Mouse (Mus musculus) hindbrain, embryonic 14.5 days (tissue): ENCODE data around the gene Syt15. TPM values are rescaled to one million over a fixed set of nuclear protein-coding genes. Genes with fewer than 3 reads are reported as not detected.

ENCODE experiments used
- ATAC-seq: fragments of 200-750 bp; cut with Nextera tagmentation; 2 replicates; pipeline ENCODE4 v1.8.0; 2017; ENCODE audit warnings: moderate number of reproducible peaks, mild to moderate bottlenecking, moderate TSS enrichment, moderate library complexity; ENCODE audit not compliant: low FRiP score
- DNase-seq: peaks from one replicate; pipeline ENCODE4 v3.0.0-alpha.2; 2015; ENCODE audit warnings: low spot score
- H3K27ac ChIP-seq: fragments of 300-500 bp; sonication (generic); 2 replicates; pipeline ENCODE4 v1.5.1; 2014; ENCODE audit warnings: mild to moderate bottlenecking, moderate library complexity
- H3K27me3 ChIP-seq: fragments of 300-500 bp; sonication (generic); 2 replicates; pipeline ENCODE4 v1.6.1; 2014; ENCODE audit warnings: mild to moderate bottlenecking, low read length, mixed read lengths; ENCODE audit not compliant: control insufficient read depth, insufficient read depth
- H3K36me3 ChIP-seq: fragments of 300-500 bp; sonication (generic); replicated peaks from 2 replicates; pipeline ENCODE4 v1.6.1; 2014; ENCODE audit not compliant: control insufficient read depth, insufficient read depth
- H3K4me1 ChIP-seq: fragments of 300-500 bp; sonication (generic); replicated peaks from 2 replicates; pipeline ENCODE4 v1.6.1; 2014; ENCODE audit warnings: antibody characterized with exemption, low read length, mixed read lengths; ENCODE audit not compliant: control insufficient read depth, insufficient read depth
- H3K4me2 ChIP-seq: fragments of 300-500 bp; sonication (generic); replicated peaks from 2 replicates; pipeline ENCODE4 v1.6.1; 2014; ENCODE audit warnings: mild to moderate bottlenecking, moderate library complexity
- H3K4me3 ChIP-seq: fragments of 300-500 bp; sonication (generic); replicated peaks from 2 replicates; pipeline ENCODE4 v1.5.1; 2014; ENCODE audit warnings: mild to moderate bottlenecking, low read length
- H3K9ac ChIP-seq: fragments of 300-500 bp; sonication (generic); 2 replicates; pipeline ENCODE4 v1.6.1; 2014
- H3K9me3 ChIP-seq: fragments of 300-500 bp; sonication (generic); 2 replicates; pipeline ENCODE4 v1.6.1; 2016; ENCODE audit warnings: low read length; ENCODE audit not compliant: control insufficient read depth
- WGBS: fragments of 180-500 bp; shearing (Covaris S2); extraction: QIAGEN DNeasy Blood & Tissue Kit; methylation state at CpG from one replicate; pipeline ENCODE4 v1.1.7; 2014; 5-methylcytosine and 5-hydroxymethylcytosine counted together
- polyA plus RNA-seq: library from polyadenylated mRNA; unstranded; fragments of >200 nt; fragmentation: Nextera tagmentation; extraction: Ambion mirVana; gene quantifications from 2 replicates; pipeline ENCODE4 v1.2.1, GENCODE M21; 2014

Syt15 gene
- polyA plus RNA-seq, 1 experiment from 2014 or later = 0.79 TPM

GRCm38 (mm10) chr14:34200738-34201230, 18.6 kb upstream of the Syt15 start:
- peak overlapping the region; percentile 95 for H3K9ac ChIP-seq

GRCm38 (mm10) chr14:34201231-34202035, 18.0 kb upstream of the Syt15 start, which contains the start of gene Gprin2:
Gprin2 (minus strand) TSS chr14:34201653.
- H3K27me3 ChIP-seq = no peaks in the 10 kb centered on the region
- peak within 1 kb of the TSS; percentile 85 for H3K27ac ChIP-seq
- H3K9me3 ChIP-seq = no peaks in the 10 kb centered on the region
- WGBS = 3% methylated on average over 39 of the region's 52 CpGs
- peak within 1 kb of the TSS; percentile 65 for H3K4me2 ChIP-seq
- peak within 1 kb of the TSS; percentile 88 for H3K4me3 ChIP-seq
- DNase-seq = peak; percentile 55
- H3K36me3 ChIP-seq = no peaks in the 10 kb centered on the region
- ATAC-seq = peak; percentile 74
- peak within 1 kb of the TSS; percentile 95 for H3K9ac ChIP-seq
- peaks cover 15% of the 10 kb centered on the region; the same call in 1 of the 2 replicates for H3K4me1 ChIP-seq

More at GRCm38 (mm10) chr14:34200738-34201230, 18.6 kb upstream of the Syt15 start:
- H3K4me2 ChIP-seq = peak overlapping the region; percentile 65
- peaks cover 15% of the 10 kb centered on the region; the same call in 1 of the 2 replicates for H3K4me1 ChIP-seq
- 3% methylated on average over 19 of the region's 19 CpGs for WGBS
- no peaks in the 10 kb centered on the region for H3K36me3 ChIP-seq
- DNase-seq (peak; percentile 27), ATAC-seq (peak; percentile 84)
- no peaks in the 10 kb centered on the region for H3K9me3 ChIP-seq
- H3K27ac ChIP-seq = peak overlapping the region; percentile 85
- H3K4me3 ChIP-seq = peak overlapping the region; percentile 88
- H3K27me3 ChIP-seq = no peaks in the 10 kb centered on the region

GRCm38 (mm10) chr14:34207996-34208395, 11.4 kb upstream of the Syt15 start:
- no peaks in the 10 kb centered on the region for H3K27me3 ChIP-seq
- no peaks in the 10 kb centered on the region for H3K9me3 ChIP-seq
- H3K4me3 ChIP-seq = no peak overlapping the region
- H3K4me2 ChIP-seq = no peak overlapping the region
- ATAC-seq (no peak), DNase-seq (no peak)
- H3K36me3 ChIP-seq = no peaks in the 10 kb centered on the region
- H3K27ac ChIP-seq = no peak overlapping the region
- 84% methylated on average over 6 of the region's 6 CpGs for WGBS
- H3K9ac ChIP-seq = no peak overlapping the region
- H3K4me1 ChIP-seq = no peaks in the 10 kb centered on the region

- no peak for ATAC-seq
- Histone ChIP-seq H3K36me3 (no peaks in the 10 kb centered on the region), H3K4me3 (no peak overlapping the region), H3K9ac (no peak overlapping the region), H3K9me3 (no peaks in the 10 kb centered on the region), H3K27ac (no peak overlapping the region), H3K4me2 (no peak overlapping the region), H3K4me1 (no peaks in the 10 kb centered on the region), H3K27me3 (no peaks in the 10 kb centered on the region)
- DNase-seq = peak; percentile 36
- WGBS = 55% methylated on average over 2 of the region's 2 CpGs
Measured at GRCm38 (mm10) chr14:34208651-34209050, 10.7 kb upstream of the Syt15 start.

GRCm38 (mm10) chr14:34209080-34209479, 10.3 kb upstream of the Syt15 start:
- Histone ChIP-seq H3K36me3 (no peaks in the 10 kb centered on the region), H3K4me2 (no peak overlapping the region), H3K4me3 (no peak overlapping the region), H3K9ac (no peak overlapping the region), H3K4me1 (no peaks in the 10 kb centered on the region), H3K27me3 (no peaks in the 10 kb centered on the region), H3K9me3 (no peaks in the 10 kb centered on the region), H3K27ac (no peak overlapping the region)
- ATAC-seq (no peak), DNase-seq (no peak)
- 58% methylated on average over 4 of the region's 4 CpGs for WGBS

- H3K4me1 ChIP-seq = no peaks in the 10 kb centered on the region
- ATAC-seq = no peak
- no peaks in the 10 kb centered on the region for H3K9me3 ChIP-seq
- no peak overlapping the region for H3K9ac ChIP-seq
- H3K4me2 ChIP-seq = no peak overlapping the region
- no peaks in the 10 kb centered on the region for H3K27me3 ChIP-seq
- no peak for DNase-seq
- no peaks in the 10 kb centered on the region for H3K36me3 ChIP-seq
- 95% methylated on average over 4 of the region's 4 CpGs for WGBS
- H3K27ac ChIP-seq = no peak overlapping the region
- H3K4me3 ChIP-seq = no peak overlapping the region
Measured at GRCm38 (mm10) chr14:34209942-34210341, 9.5 kb upstream of the Syt15 start.

GRCm38 (mm10) chr14:34215451-34216127, 3.8 kb upstream of the Syt15 start:
- ATAC-seq (no peak; the same call in 1 of the 2 replicates), DNase-seq (peak; percentile 27)
- WGBS = 63% methylated on average over 6 of the region's 6 CpGs

GRCm38 (mm10) chr14:34219786-34220198, 397 bp downstream of the Syt15 start:
- no peaks in the 10 kb centered on the region for H3K36me3 ChIP-seq
- H3K9ac ChIP-seq = peak overlapping the region; percentile 44; the same call in 1 of the 2 replicates
- H3K27ac ChIP-seq = no peak overlapping the region
- ATAC-seq = no peak
- H3K9me3 ChIP-seq = no peaks in the 10 kb centered on the region
- 5% methylated on average over 29 of the region's 29 CpGs for WGBS
- DNase-seq = no peak
- H3K4me2 ChIP-seq = peak overlapping the region; percentile 36
- no peaks in the 10 kb centered on the region; the same call in 1 of the 2 replicates for H3K4me1 ChIP-seq
- peak overlapping the region; percentile 10; the same call in 1 of the 2 replicates for H3K4me3 ChIP-seq
- peaks cover 22% of the 10 kb centered on the region for H3K27me3 ChIP-seq

More at GRCm38 (mm10) chr14:34215451-34216127, 3.8 kb upstream of the Syt15 start:
- Histone ChIP-seq H3K27ac (no peak overlapping the region), H3K9ac (no peak overlapping the region), H3K4me1 (no peaks in the 10 kb centered on the region; the same call in 1 of the 2 replicates), H3K9me3 (no peaks in the 10 kb centered on the region), H3K4me3 (no peak overlapping the region), H3K27me3 (peaks cover 18% of the 10 kb centered on the region), H3K36me3 (no peaks in the 10 kb centered on the region), H3K4me2 (no peak overlapping the region)

GRCm38 (mm10) chr14:34220426-34220825, 1.0 kb downstream of the Syt15 start:
- peaks cover 22% of the 10 kb centered on the region for H3K27me3 ChIP-seq
- no peak for DNase-seq

More at GRCm38 (mm10) chr14:34220426-34220825, 1.0 kb downstream of the Syt15 start:
- no peak overlapping the region for H3K4me2 ChIP-seq
- H3K4me1 ChIP-seq = no peaks in the 10 kb centered on the region; the same call in 1 of the 2 replicates
- H3K4me3 ChIP-seq = no peak overlapping the region
- H3K27ac ChIP-seq = no peak overlapping the region
- WGBS = 75% methylated on average over 5 of the region's 5 CpGs
- no peak for ATAC-seq
- H3K36me3 ChIP-seq = no peaks in the 10 kb centered on the region
- no peak overlapping the region for H3K9ac ChIP-seq
- H3K9me3 ChIP-seq = no peaks in the 10 kb centered on the region
